29 mouse cellular contexts compared by ENCODE assay signal in genomic region chr11:30570568-30570967, GRCm38 (mm10).
"Had no signal": no experiment of that assay in that cellular context is flagged by ENCODE, and none has a peak within 500 bp of the region (broad histone marks: within the 10 kb centered on the region; RNA-seq: fewer than 3 reads in every experiment).

No protein-coding gene starts in this region.

- H3K4me2 ChIP-seq: embryonic facial prominence, embryonic 12.5 days; embryonic facial prominence, embryonic 13.5 days; embryonic facial prominence, embryonic 15.5 days; forebrain, embryonic 12.5 days; forebrain, embryonic 13.5 days; forebrain, embryonic 15.5 days had no signal

- H3K4me3 ChIP-seq: embryonic facial prominence, embryonic 10.5 days; embryonic facial prominence, embryonic 12.5 days; embryonic facial prominence, embryonic 13.5 days; embryonic facial prominence, embryonic 15.5 days; erythroblast, embryonic 14.5 days; forebrain, embryonic 10.5 days; forebrain, embryonic 12.5 days; forebrain, embryonic 13.5 days; forebrain, embryonic 15.5 days; gastrocnemius, adult 2 months; heart, adult 2 months had no signal

- H3K27ac ChIP-seq: embryonic facial prominence, embryonic 10.5 days; embryonic facial prominence, embryonic 12.5 days; embryonic facial prominence, embryonic 13.5 days; embryonic facial prominence, embryonic 15.5 days; forebrain, embryonic 10.5 days; forebrain, embryonic 12.5 days; forebrain, embryonic 13.5 days; forebrain, embryonic 15.5 days; gastrocnemius, adult 2 months; heart, adult 2 months had no signal

- DNase-seq: cerebellum, adult 2 months; cerebellum, adult 8-10 months; cerebellum, adult 9-10 months; cerebellum, adult 9-11 months; cerebellum, postnatal 10 days; cerebellum, postnatal 14 days; cerebellum, postnatal 25 days; cerebellum, postnatal 36 days; embryo, embryonic 11 days; forebrain, postnatal 0 days; gastrocnemius, adult 2 months; gastrocnemius, postnatal 10 days; gastrocnemius, postnatal 14 days; gastrocnemius, postnatal 25 days; gastrocnemius, postnatal 36 days; heart, adult 11 months; heart, adult 18-20 months; heart, adult 2 months had no signal

- H3K27me3 ChIP-seq: embryonic facial prominence, embryonic 12.5 days; embryonic facial prominence, embryonic 13.5 days; embryonic facial prominence, embryonic 15.5 days; forebrain, embryonic 12.5 days; forebrain, embryonic 13.5 days; forebrain, embryonic 15.5 days had no signal

- H3K9me3 ChIP-seq: embryonic facial prominence, embryonic 10.5 days; embryonic facial prominence, embryonic 12.5 days; embryonic facial prominence, embryonic 13.5 days; embryonic facial prominence, embryonic 15.5 days; forebrain, embryonic 10.5 days; forebrain, embryonic 12.5 days; forebrain, embryonic 13.5 days; forebrain, embryonic 15.5 days had no signal

- H3K36me3 ChIP-seq: embryonic facial prominence, embryonic 10.5 days; embryonic facial prominence, embryonic 12.5 days; embryonic facial prominence, embryonic 13.5 days; embryonic facial prominence, embryonic 15.5 days; forebrain, embryonic 10.5 days; forebrain, embryonic 12.5 days; forebrain, embryonic 15.5 days had no signal

- H3K4me1 ChIP-seq: embryonic facial prominence, embryonic 10.5 days; embryonic facial prominence, embryonic 12.5 days; embryonic facial prominence, embryonic 13.5 days; embryonic facial prominence, embryonic 15.5 days; forebrain, embryonic 10.5 days; forebrain, embryonic 12.5 days; forebrain, embryonic 13.5 days; forebrain, embryonic 15.5 days had no signal

- ATAC-seq: forebrain, embryonic 13.5 days; forebrain, embryonic 14.5 days; forebrain, embryonic 15.5 days; forebrain, embryonic 16.5 days; forebrain, postnatal 0 days had no signal

- H3K9ac ChIP-seq: embryonic facial prominence, embryonic 12.5 days; embryonic facial prominence, embryonic 13.5 days; embryonic facial prominence, embryonic 15.5 days; forebrain, embryonic 12.5 days; forebrain, embryonic 13.5 days; forebrain, embryonic 15.5 days; forebrain, postnatal 0 days had no signal
